Mouse (Mus musculus): ENCODE measurements around the gene Igfals. TPM values are rescaled to one million over a fixed set of nuclear protein-coding genes. Genes with fewer than 3 reads are reported as not detected.

Igfals gene
- polyA plus RNA-seq, 2 experiments from 2014 or later, result not detected

GRCm38 (mm10) chr17:24894995-24895547 lies 29.3 kb downstream of the Igfals start, which contains the start of the genes Eme2 and Mrps34:
Gene Eme2, minus strand, starts transcription at chr17:24895087.
Gene Mrps34, plus strand, starts transcription at chr17:24895116.
- ATAC-seq, result peak; percentile 67

GRCm38 (mm10) chr17:24895571-24896240 lies 29.9 kb downstream of the Igfals start:
- peak; percentile 2 for ATAC-seq

GRCm38 (mm10) chr17:24896241-24896992 lies 30.6 kb downstream of the Igfals start, which contains the start of gene Nme3:
Gene Nme3, plus strand, starts transcription at chr17:24896500.
- peak; percentile 51 for ATAC-seq

DNA sequence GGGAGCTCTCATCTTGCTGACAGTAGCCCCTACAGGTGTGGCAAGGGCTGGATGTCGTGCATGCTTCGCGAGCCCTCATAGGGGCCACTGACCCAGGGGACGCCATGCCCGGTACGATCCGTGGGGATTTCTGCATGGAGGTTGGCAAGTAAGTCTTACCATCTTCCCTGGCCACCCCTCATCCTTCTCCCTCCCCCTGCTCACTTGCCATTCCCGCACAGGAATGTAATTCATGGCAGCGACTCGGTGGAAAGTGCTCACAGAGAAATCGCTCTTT lies 31.1 kb downstream of the Igfals start:
- ATAC-seq, result no peak

- ATAC-seq, result no peak
Observed at GRCm38 (mm10) chr17:24897600-24897999, 31.8 kb downstream of the Igfals start.

- no peak for ATAC-seq
Observed at GRCm38 (mm10) chr17:24898041-24898854, 32.5 kb downstream of the Igfals start.

DNA sequence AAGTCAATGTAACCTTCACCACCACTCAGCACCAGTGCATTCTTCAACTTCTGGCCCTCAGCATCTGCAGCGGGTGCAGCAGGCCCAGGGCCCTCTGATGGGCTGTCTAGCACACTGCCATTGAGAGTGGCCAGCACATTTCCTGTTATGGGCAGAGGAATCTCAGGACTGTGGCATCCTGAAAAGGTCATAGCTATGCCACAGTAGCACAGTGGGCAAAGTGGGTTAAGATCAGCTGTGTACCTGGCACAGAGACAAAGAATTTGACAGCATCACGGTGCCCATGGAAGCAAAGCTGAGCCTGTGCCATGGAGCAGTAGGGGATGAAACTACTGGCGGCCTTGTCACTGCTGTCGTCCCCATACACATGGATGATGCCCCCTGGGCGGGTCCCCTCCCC lies 33.4 kb downstream of the Igfals start:
- no peak for ATAC-seq

GRCm38 (mm10) chr17:24900014-24900413 lies 34.2 kb downstream of the Igfals start:
- ATAC-seq, result no peak

DNA sequence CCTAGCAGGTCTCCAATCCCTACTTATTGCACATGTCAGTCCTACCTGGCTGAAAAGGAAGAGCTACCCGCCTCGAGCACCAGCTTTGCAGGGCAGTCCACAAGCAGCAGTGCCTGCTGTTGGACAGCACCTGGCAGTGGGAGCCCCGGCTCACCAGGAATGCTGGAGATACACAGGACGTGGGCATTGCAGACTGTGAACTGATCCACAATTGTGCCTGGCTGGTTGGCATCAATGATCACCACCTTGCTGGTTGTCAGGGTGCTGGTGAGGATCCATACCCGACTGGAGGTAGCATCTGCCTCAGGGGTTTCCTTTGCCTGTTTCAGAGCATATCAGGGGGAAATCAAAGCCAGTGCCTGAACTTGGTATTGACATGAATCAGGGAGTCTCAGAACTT lies 36.3 kb downstream of the Igfals start:
- ATAC-seq, result no peak

DNA sequence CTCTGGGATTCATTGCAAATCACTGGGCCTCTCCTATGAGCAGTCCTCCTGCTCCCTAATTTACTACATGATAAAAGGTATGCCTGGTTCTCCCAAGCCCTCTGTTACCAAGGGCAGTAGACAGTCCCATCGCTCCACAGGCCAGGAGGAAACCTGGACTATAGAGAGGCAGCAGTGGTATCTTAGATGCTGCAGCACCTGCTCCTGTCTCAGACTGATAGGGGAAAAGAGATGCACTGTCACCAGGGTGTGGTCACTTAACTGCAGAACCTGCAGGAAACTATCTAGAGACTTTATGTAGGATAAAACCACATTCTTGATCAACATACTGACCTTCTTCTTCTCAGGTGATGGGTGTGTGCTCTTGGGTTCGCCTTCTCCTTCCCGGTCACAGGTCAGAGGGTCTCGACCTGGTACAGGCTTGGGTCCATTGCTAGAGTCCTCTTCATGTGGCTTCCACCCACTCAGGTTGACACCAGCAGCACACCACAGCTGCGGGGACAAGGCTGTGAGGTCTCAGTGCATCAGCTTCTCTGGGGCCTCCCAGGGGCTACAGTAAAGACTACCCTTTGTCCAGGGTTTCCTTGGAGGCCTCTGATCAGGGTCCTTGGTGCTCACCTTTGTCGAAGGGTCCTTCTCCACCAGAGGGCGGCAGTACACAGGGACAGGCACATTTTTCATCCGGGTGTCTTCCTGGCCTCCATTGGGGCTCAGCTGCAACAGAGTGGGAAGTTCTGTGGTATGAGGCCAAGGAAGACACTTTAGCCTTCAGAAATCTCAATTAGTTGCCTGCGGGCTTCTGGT lies 37.1 kb downstream of the Igfals start:
- ATAC-seq, result no peak

DNA sequence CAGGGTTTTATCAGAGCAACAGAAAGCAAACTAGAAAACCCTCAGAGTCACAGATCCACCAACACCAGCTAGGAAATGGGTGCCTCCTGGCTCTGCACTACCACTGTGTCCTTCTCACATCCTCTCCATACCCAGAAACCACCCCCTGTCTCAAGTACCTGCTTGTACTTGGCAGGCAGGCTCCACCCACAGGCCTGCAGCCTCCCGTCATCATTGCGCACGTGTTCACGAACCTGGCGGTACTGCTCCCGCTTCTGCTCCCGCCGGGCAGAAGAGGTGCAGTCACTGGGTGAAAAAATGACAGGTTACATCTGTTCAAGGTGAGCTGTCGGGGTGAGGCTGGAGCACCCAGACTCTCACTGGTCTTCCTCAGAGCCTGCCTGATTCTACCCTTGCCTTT lies 38.0 kb downstream of the Igfals start:
- ATAC-seq, result no peak

DNA sequence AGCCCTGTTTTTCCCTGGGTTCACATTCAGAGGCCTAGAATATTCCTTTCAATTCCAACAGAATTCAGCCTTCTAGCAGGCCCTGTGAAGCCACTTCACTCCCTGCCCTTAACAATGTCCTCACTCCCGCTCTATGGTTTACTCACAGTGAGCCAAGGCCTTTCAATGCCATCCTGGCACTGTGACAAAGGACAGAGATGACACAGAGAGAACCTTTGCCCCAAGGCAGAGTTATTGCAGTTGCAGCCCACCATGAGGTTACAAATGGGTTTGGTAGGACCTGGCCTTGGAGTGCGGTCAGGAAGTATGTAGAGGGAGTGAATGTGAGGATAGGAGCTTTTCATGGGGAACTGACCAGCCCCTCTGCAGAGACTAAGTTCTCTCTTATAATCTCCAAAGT lies 41.8 kb downstream of the Igfals start:
- no peak for ATAC-seq

DNA sequence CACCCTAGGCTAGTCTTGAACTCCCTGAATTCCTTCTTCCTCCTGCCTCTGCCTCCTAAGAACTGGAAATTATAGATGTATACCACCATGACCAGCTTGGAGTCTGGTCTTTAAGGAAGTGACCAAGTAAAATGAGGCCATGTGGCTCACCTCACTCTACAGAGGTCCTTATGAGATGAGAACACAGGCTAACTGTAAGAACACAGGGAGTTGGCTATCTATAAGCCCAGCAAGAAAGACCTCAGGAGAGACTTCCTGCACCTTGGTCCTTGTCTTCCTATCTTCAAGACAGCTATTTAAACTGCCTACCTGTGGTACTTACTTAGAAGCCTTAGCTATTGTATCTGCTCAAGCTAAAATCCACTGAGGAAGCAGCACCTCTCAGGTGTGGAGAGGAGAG lies 48.2 kb downstream of the Igfals start:
- ATAC-seq, result no peak

DNA sequence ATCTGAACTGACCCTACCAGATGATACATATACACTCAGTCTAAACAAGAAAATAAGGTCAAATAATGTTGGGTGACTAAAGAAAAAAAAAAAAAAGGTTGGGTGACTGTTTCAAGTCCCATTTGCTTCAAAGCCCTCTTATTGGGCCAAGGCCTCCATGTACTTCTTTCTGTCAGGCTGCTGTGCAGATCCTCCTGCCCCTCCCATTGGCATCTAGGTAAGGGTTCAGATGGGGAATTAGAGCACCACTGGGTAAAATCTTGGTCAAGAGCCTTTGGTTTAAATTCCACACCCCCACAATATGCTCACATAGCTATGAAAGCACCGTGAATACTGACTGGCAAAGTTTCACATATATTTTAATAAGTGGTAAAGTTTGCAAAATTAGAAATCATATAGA lies 57.4 kb downstream of the Igfals start:
- ATAC-seq, result no peak

GRCm38 (mm10) chr17:24929506-24929905 lies 63.7 kb downstream of the Igfals start:
- ATAC-seq, result no peak

Other genes with a start within 250 kb of the Igfals start
- gene Tsc2, start 233.4 kb upstream of the Igfals start, polyA plus RNA-seq (2017; shearing (Covaris generic)), result 10 to 100 TPM; 20.5 to 28.2 TPM
- gene Nthl1, start 233.3 kb upstream of the Igfals start, polyA plus RNA-seq (2017; shearing (Covaris generic)), result 1 to 10 TPM; 3.1 to 6.0 TPM
- not detected for gene Slc9a3r2, start 215.7 kb upstream of the Igfals start, polyA plus RNA-seq (2017; shearing (Covaris generic))
- not detected for gene Npw, start 207.5 kb upstream of the Igfals start, polyA plus RNA-seq (2017; shearing (Covaris generic))
- 1 to 10 TPM; 3.7 to 5.4 TPM for gene Zfp598, start 196.3 kb upstream of the Igfals start, polyA plus RNA-seq (2017; shearing (Covaris generic))
- 1 to 10 TPM; 1.1 TPM for gene Syngr3, start 176.0 kb upstream of the Igfals start, polyA plus RNA-seq (2017; shearing (Covaris generic))
- gene Gfer, start 169.8 kb upstream of the Igfals start, polyA plus RNA-seq (2017; shearing (Covaris generic)), result 10 to 100 TPM; 13.5 to 21.7 TPM
- gene Noxo1, start 169.8 kb upstream of the Igfals start, polyA plus RNA-seq (2017; shearing (Covaris generic)), result 1 to 10 TPM; 1.2 to 1.4 TPM
- gene Tbl3, start 158.3 kb upstream of the Igfals start, polyA plus RNA-seq (2017; shearing (Covaris generic)), result 10 to 100 TPM; 38.1 to 71.3 TPM
- gene Rnf151, start 147.9 kb upstream of the Igfals start, polyA plus RNA-seq (2017; shearing (Covaris generic)), result not detected
- gene Rps2, start 147.9 kb upstream of the Igfals start, polyA plus RNA-seq (2017; shearing (Covaris generic)), result 100 to 1,000 TPM; 608 to 780 TPM
- gene Ndufb10, start 141.5 kb upstream of the Igfals start, polyA plus RNA-seq (2017; shearing (Covaris generic)), result 100 to 1,000 TPM; 227 to 245 TPM
- not detected for gene Rpl3l, start 138.2 kb upstream of the Igfals start, polyA plus RNA-seq (2017; shearing (Covaris generic))
- 10 to 100 TPM; 29.3 to 30.1 TPM for gene Msrb1, start 129.4 kb upstream of the Igfals start, polyA plus RNA-seq (2017; shearing (Covaris generic))
- not detected for gene Hs3st6, start 113.0 kb upstream of the Igfals start, polyA plus RNA-seq (2017; shearing (Covaris generic))
- under 1 TPM in 1 of 2 experiments, not detected in 1; 0.24 TPM for gene Meiob, start 61.7 kb upstream of the Igfals start, polyA plus RNA-seq (2017; shearing (Covaris generic))
- gene Hagh, start 25.9 kb upstream of the Igfals start, polyA plus RNA-seq (2017; shearing (Covaris generic)), result 10 to 100 TPM; 27.0 to 31.8 TPM
- gene Fahd1, start 15.6 kb upstream of the Igfals start, polyA plus RNA-seq (2017; shearing (Covaris generic)), result 1 to 10 TPM; 2.7 to 2.8 TPM
- 100 to 1,000 TPM in 1 of 2 experiments, 10 to 100 TPM in 1; 76.6 to 104 TPM for gene Nubp2, start 20.4 kb downstream of the Igfals start, polyA plus RNA-seq (2017; shearing (Covaris generic))
- 10 to 100 TPM; 53.0 to 59.5 TPM for gene Spsb3, start 20.6 kb downstream of the Igfals start, polyA plus RNA-seq (2017; shearing (Covaris generic))
- gene Eme2, start 29.1 kb downstream of the Igfals start, polyA plus RNA-seq (2017; shearing (Covaris generic)), result 10 to 100 TPM; 19.9 to 41.4 TPM
- 10 to 100 TPM; 74.5 to 78.5 TPM for gene Mrps34, start 29.1 kb downstream of the Igfals start, polyA plus RNA-seq (2017; shearing (Covaris generic))
- gene Nme3, start 30.5 kb downstream of the Igfals start, polyA plus RNA-seq (2017; shearing (Covaris generic)), result 10 to 100 TPM; 40.7 to 52.5 TPM
- 10 to 100 TPM; 31.7 to 41.9 TPM for gene Mapk8ip3, start 71.0 kb downstream of the Igfals start, polyA plus RNA-seq (2017; shearing (Covaris generic))
- 10 to 100 TPM; 28.2 to 39.5 TPM for gene Jpt2, start 94.7 kb downstream of the Igfals start, polyA plus RNA-seq (2017; shearing (Covaris generic))
- gene Cramp1l, start 149.8 kb downstream of the Igfals start, polyA plus RNA-seq (2017; shearing (Covaris generic)), result 1 to 10 TPM; 6.1 to 7.4 TPM
- 10 to 100 TPM; 12.3 to 25.1 TPM for gene Ift140, start 150.1 kb downstream of the Igfals start, polyA plus RNA-seq (2017; shearing (Covaris generic))
- gene Tmem204, start 217.6 kb downstream of the Igfals start, polyA plus RNA-seq (2017; shearing (Covaris generic)), result under 1 TPM; 0.56 to 0.79 TPM
- 10 to 100 TPM; 24.4 to 36.8 TPM for gene Telo2, start 250.0 kb downstream of the Igfals start, polyA plus RNA-seq (2017; shearing (Covaris generic))